Mouse (Mus musculus) erythroblast, embryonic 14.5 days (primary cell): ENCODE measurements around the gene Acox1. TPM values are rescaled to one million over a fixed set of nuclear protein-coding genes. Genes with fewer than 3 reads are reported as not detected.

Experiments used
- H3K27me3 ChIP-seq: 2 replicates; pipeline ENCODE4 v1.6.1; 2012; ENCODE audit warnings: inconsistent platforms; ENCODE audit not compliant: control insufficient read depth
- H3K36me3 ChIP-seq: 2 replicates; pipeline ENCODE4 v1.6.1; 2012; ENCODE audit warnings: mild to moderate bottlenecking, inconsistent platforms; ENCODE audit not compliant: control insufficient read depth
- H3K4me1 ChIP-seq: 2 replicates; pipeline ENCODE4 v1.6.1; 2012; ENCODE audit warnings: inconsistent platforms; ENCODE audit not compliant: control insufficient read depth
- H3K4me3 ChIP-seq: replicated peaks from 2 replicates; pipeline ENCODE3; 2012; ENCODE audit warnings: moderate library complexity, mild to moderate bottlenecking, inconsistent platforms
- H3K9me3 ChIP-seq: 2 replicates; pipeline ENCODE4 v1.6.1; 2012; ENCODE audit warnings: low read length, inconsistent platforms, mixed read lengths; ENCODE audit not compliant: control insufficient read depth
- GATA1 ChIP-seq: IDR thresholded peaks from 2 replicates; pipeline ENCODE4 v1.6.1; 2012; ENCODE audit warnings: low read length, inconsistent platforms, mixed read lengths
- TAL1 ChIP-seq: IDR thresholded peaks from 3 replicates; pipeline ENCODE4 v1.6.1; 2012; ENCODE audit warnings: low read length, inconsistent platforms, mixed read lengths
- polyA plus RNA-seq: library from polyadenylated mRNA; stranded (reverse); fragments of >175 nt; gene quantifications from 2 replicates; pipeline ENCODE4 v1.2.3, GENCODE M21; 2012

Acox1 gene
- polyA plus RNA-seq, 1 experiment = 0.10 TPM

- TF ChIP-seq GATA1 = no peak
- no peak for TF ChIP-seq TAL1
- peaks cover 31% of the 10 kb centered on the region for H3K4me1 ChIP-seq
- H3K9me3 ChIP-seq = no peaks in the 10 kb centered on the region
- H3K36me3 ChIP-seq = peaks cover 31% of the 10 kb centered on the region
- no peaks in the 10 kb centered on the region for H3K27me3 ChIP-seq
- H3K4me3 ChIP-seq = no peak overlapping the region
Measured at GRCm38 (mm10) chr11:116163002-116163401, 35.8 kb downstream of the Acox1 start.

DNA sequence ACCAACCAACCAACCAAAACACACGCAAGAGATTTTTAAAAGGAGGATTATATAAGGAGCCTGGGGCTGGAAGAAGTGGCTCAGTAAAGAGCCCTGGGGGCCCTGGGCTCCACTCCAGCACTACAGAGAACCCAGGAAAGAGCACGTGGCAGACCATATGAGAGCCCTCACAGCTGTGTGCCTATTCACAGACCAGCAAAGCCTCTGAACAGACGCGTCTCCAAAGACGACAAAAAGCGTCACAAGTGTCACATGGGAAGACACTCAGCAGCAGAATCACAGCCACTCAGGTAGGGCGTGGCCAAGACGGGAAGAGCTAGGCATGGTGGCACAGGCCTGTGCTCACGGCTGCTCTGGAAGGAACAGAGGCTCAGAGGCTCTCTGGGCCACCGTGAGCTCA lies 36.7 kb downstream of the Acox1 start:
- Histone ChIP-seq H3K9me3 (no peaks in the 10 kb centered on the region), H3K4me1 (peaks cover 23% of the 10 kb centered on the region), H3K4me3 (no peak overlapping the region), H3K27me3 (no peaks in the 10 kb centered on the region), H3K36me3 (peaks cover 38% of the 10 kb centered on the region)
- TF ChIP-seq GATA1 (no peak), TAL1 (no peak)

DNA sequence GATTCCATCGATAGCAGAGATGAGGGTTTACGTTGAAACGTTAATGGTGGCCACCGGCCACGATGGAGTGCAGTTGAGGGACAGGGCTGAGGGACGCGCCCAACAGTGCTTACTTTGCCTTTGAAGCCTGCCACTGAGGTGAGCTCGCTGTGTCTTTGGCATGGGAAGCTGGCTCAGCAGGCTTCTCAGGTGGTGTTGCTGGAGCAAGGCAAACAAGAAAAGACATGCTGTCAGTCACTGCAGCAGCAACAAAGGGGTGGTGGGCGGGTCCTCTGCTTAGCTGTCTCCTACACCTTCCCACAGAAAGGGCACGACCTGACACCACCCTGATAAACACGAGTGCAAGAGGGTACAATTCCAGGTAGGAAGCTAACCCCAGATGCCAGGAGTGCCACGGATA lies 37.5 kb downstream of the Acox1 start:
- no peak for TF ChIP-seq TAL1
- no peak for TF ChIP-seq GATA1
- Histone ChIP-seq H3K9me3 (no peaks in the 10 kb centered on the region), H3K4me3 (no peak overlapping the region), H3K27me3 (no peaks in the 10 kb centered on the region), H3K4me1 (peaks cover 14% of the 10 kb centered on the region), H3K36me3 (peaks cover 47% of the 10 kb centered on the region)

GRCm38 (mm10) chr11:116150960-116151359 lies 47.9 kb downstream of the Acox1 start:
- H3K4me1 ChIP-seq = peaks cover 43% of the 10 kb centered on the region
- peaks cover 98% of the 10 kb centered on the region for H3K36me3 ChIP-seq
- no peaks in the 10 kb centered on the region for H3K27me3 ChIP-seq
- H3K9me3 ChIP-seq = peaks cover 3% of the 10 kb centered on the region; the same call in 1 of the 2 replicates
- peak overlapping the region; percentile 8 for H3K4me3 ChIP-seq
- peak; percentile 24; the same call in 1 of the 3 replicates for TF ChIP-seq TAL1
- no peak for TF ChIP-seq GATA1

GRCm38 (mm10) chr11:116149341-116149740 lies 49.5 kb downstream of the Acox1 start:
- Histone ChIP-seq H3K36me3 (peaks cover 100% of the 10 kb centered on the region), H3K4me3 (no peak overlapping the region), H3K9me3 (peaks cover 3% of the 10 kb centered on the region; the same call in 1 of the 2 replicates), H3K4me1 (peaks cover 56% of the 10 kb centered on the region), H3K27me3 (no peaks in the 10 kb centered on the region)
- TF ChIP-seq TAL1 (no peak), GATA1 (no peak)

DNA sequence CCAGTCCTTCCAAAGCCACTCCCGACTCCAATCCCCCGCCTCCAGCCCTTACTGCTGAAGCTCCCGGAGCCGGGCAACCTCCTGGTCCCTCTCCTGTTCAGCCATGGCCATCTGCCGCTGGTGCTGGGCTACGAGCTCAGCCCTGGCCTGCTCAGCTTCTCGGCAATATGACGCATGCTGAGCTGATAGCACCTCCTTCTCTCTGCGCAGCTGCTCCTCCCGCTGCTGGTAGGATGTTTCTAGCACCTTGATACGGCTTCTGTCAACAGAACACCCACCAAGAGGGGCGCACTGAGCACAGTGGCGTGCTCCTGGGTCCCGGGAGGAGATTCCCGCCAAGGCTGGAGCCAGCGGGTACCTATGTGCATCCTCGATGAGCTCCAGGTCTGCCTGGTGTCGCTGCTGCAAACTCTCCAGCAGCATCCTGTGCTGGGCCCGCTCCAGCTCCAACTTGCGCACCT lies 50.1 kb downstream of the Acox1 start:
- Histone ChIP-seq H3K9me3 (peaks cover 3% of the 10 kb centered on the region; the same call in 1 of the 2 replicates), H3K27me3 (no peaks in the 10 kb centered on the region), H3K36me3 (peaks cover 100% of the 10 kb centered on the region), H3K4me1 (peaks cover 61% of the 10 kb centered on the region), H3K4me3 (no peak overlapping the region)
- TF ChIP-seq GATA1 (no peak), TAL1 (no peak)

- peaks cover 3% of the 10 kb centered on the region; the same call in 1 of the 2 replicates for H3K9me3 ChIP-seq
- peaks cover 96% of the 10 kb centered on the region for H3K36me3 ChIP-seq
- TF ChIP-seq GATA1 (no peak), TAL1 (no peak)
- H3K4me1 ChIP-seq = peaks cover 69% of the 10 kb centered on the region
- H3K27me3 ChIP-seq = no peaks in the 10 kb centered on the region
- no peak overlapping the region for H3K4me3 ChIP-seq
Measured at GRCm38 (mm10) chr11:116146294-116146985, 52.4 kb downstream of the Acox1 start.

GRCm38 (mm10) chr11:116145481-116146293 lies 53.2 kb downstream of the Acox1 start:
- no peak for TF ChIP-seq TAL1
- no peak for TF ChIP-seq GATA1
- H3K4me3 ChIP-seq = no peak overlapping the region
- peaks cover 3% of the 10 kb centered on the region; the same call in 1 of the 2 replicates for H3K9me3 ChIP-seq
- H3K36me3 ChIP-seq = peaks cover 93% of the 10 kb centered on the region
- H3K27me3 ChIP-seq = no peaks in the 10 kb centered on the region
- H3K4me1 ChIP-seq = peaks cover 67% of the 10 kb centered on the region

- Histone ChIP-seq H3K9me3 (no peaks in the 10 kb centered on the region), H3K4me3 (peak overlapping the region; percentile 15), H3K27me3 (no peaks in the 10 kb centered on the region), H3K4me1 (peaks cover 66% of the 10 kb centered on the region), H3K36me3 (peaks cover 70% of the 10 kb centered on the region)
- TF ChIP-seq TAL1 = peak; percentile 62
- peak; percentile 47 for TF ChIP-seq GATA1
Measured at GRCm38 (mm10) chr11:116143468-116143867, 55.4 kb downstream of the Acox1 start.
